Mouse (Mus musculus): ENCODE measurements around the gene Polr2j.

GRCm38 (mm10) chr5:136073051-136073450, 43.4 kb upstream of the Polr2j start:
- no peak for TF ChIP-seq CTCF (IDR thresholded peaks at IDR 0.05; ENCODE audit: low read depth, low read length)
- TF ChIP-seq TAL1 (conservative IDR thresholded peaks at IDR 0.05; ENCODE audit: low read depth, low read length): no peak
